Mouse (Mus musculus) megakaryocyte, embryonic 14.5 days (primary cell): ENCODE data around the gene Gfra4.

Source experiments
- FLI1 ChIP-seq: IDR thresholded peaks from 2 replicates; pipeline ENCODE4 v1.6.1; 2012; ENCODE audit warnings: low read length, inconsistent platforms, mixed read lengths
- GATA1 ChIP-seq: IDR thresholded peaks from 3 replicates; pipeline ENCODE4 v1.6.1; 2012; ENCODE audit warnings: mixed read lengths, low read length, inconsistent platforms, borderline replicate concordance

DNA sequence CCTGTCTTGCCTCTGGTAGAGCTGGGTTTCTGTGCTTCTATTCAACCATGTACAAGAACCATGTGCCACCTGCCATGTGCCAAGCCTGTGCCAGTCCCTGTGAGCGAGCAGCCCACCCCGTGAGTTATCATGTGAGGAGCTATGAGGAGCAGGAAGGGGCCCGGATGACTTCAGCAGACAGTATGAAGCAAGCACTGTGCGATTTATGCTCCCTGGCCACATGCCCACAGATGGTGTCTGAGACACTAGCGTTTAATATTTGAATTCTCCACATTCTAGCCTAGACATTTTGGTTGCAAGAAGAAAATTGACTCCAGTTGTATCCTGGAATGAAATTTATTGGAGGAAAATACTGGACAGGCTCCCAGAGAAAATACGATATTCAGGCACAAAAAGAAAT lies 24.6 kb upstream of the Gfra4 start:
- no peak for TF ChIP-seq GATA1
- no peak for TF ChIP-seq FLI1
